Mouse (Mus musculus): ENCODE measurements around the gene Cdr2l. TPM values are rescaled to one million over a fixed set of nuclear protein-coding genes. Genes with fewer than 3 reads are reported as not detected.

Cdr2l gene
- total and polyA plus RNA-seq, 3 experiments = not detected

DNA sequence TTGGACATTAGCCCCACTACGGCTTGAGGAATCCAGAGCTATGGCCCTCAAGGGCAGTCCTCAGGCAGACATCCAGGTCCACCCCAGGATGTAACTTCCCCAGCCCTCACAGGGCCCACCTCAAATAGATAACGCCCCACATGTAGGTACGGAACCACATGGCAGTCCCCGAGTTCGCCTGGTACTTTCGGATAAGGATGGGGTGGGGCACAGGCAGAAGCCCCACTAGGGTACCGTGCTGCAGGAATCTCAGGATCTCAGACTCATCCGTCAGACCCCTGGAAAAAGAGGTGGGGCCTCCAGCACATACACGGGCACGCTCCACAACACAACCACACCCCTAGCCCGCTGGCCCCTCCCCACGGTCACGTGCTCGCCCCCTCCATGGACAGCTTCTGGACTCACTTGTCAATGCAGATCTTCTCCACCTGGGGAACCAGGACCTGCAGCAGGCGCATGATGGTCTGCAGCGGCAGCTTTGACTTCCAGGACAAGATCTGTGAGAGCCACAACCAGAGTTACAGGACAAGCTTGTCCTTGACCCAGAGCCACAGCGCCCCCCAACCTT, 33.0 kb upstream of the Cdr2l start:
- H3K27me3 ChIP-seq (replicated peaks) = peaks cover 98% of the 10 kb centered on the region
- no peak overlapping the region for H3K4me3 ChIP-seq (replicated peaks in 1 of 3; ENCODE audit: low read depth in 2 of 3, low read length in 2 of 3, poor library complexity in 1 of 3)
- H3K79me2 ChIP-seq (replicated peaks; ENCODE audit: control insufficient read depth, extremely low read depth, insufficient read depth, poor library complexity, severe bottlenecking) = no peaks in the 10 kb centered on the region
- in situ Hi-C loops (cut with MboI; ENCODE audit: low pct_ligation_motif_present, low pct_unique_long_range_greater_than_20kb, low sequenced_read_pairs) = no loop called here
- H3K9me3 ChIP-seq (replicated peaks; ENCODE audit: low read length) = peaks cover 5% of the 10 kb centered on the region
- no peak overlapping the region for H3K27ac ChIP-seq (ENCODE audit: insufficient read depth, low read depth)
- dilution Hi-C loops (cut with MboI; ENCODE audit: extremely low pct_ligation_motif_present, extremely low pct_unique_long_range_greater_than_20kb, low sequenced_read_pairs) = no loop called here
- no peak overlapping the region for H3K9ac ChIP-seq (ENCODE audit: insufficient read depth, low read depth)
- no peak overlapping the region for H3K4me2 ChIP-seq (ENCODE audit: insufficient read depth, low read depth, poor library complexity, severe bottlenecking)
- no peaks in the 10 kb centered on the region for H3K36me3 ChIP-seq (replicated peaks in 1 of 2; ENCODE audit: control insufficient read depth in 1 of 2, insufficient read depth in 1 of 2, low read length in 1 of 2)
- TF ChIP-seq BHLHE40 (IDR thresholded peaks at IDR 0.05; ENCODE audit: low read depth, low read length) (peak; percentile 37; the same call in 1 of the 2 replicates), USF1 (IDR thresholded peaks at IDR 0.05; ENCODE audit: low read depth, low read length) (peak; percentile 45), ZNF384 (IDR thresholded peaks at IDR 0.05; ENCODE audit: low read depth, low read length) (no peak)
- no peak for DNase-seq (ENCODE audit: extremely low read depth)
- peaks cover 0 to 6% of the 10 kb centered on the region in 2 experiments; a peak in 1 of 4 replicates for H3K4me1 ChIP-seq (ENCODE audit: control insufficient read depth in 1 of 2, insufficient read depth in 2 of 2)

DNA sequence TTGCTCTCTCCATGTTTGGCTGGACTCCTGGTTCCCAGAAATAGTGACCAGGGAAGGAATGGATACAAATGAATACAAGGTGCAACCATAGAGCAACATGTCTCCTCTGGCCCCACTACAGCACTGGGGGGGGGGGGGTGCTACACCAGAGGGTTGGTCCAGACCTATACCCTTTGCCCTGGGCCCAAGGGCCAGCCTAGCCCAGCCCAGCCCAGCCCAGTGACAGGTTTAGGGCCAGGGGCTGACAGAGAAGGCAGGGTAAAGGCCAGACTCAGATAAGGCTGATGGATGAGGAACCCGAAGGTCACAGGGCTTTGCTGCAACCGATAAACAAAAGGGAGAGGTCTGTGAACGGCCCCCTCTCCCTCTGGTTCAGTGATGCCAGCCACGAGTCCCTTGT, 31.7 kb upstream of the Cdr2l start:
- in situ Hi-C loops (cut with MboI; ENCODE audit: low pct_ligation_motif_present, low pct_unique_long_range_greater_than_20kb, low sequenced_read_pairs) (loop anchor here (10.0 kb wide), 1 partner anchor 365 kb away; no protein-coding TSS in a partner anchor), dilution Hi-C loops (cut with MboI; ENCODE audit: extremely low pct_ligation_motif_present, extremely low pct_unique_long_range_greater_than_20kb, low sequenced_read_pairs) (no loop called here)
- Histone ChIP-seq H3K9ac (ENCODE audit: insufficient read depth, low read depth) (no peak overlapping the region), H3K4me2 (ENCODE audit: insufficient read depth, low read depth, poor library complexity, severe bottlenecking) (no peak overlapping the region), H3K79me2 (replicated peaks; ENCODE audit: control insufficient read depth, extremely low read depth, insufficient read depth, poor library complexity, severe bottlenecking) (no peaks in the 10 kb centered on the region), H3K4me3 (replicated peaks in 1 of 3; ENCODE audit: low read depth in 2 of 3, low read length in 2 of 3, poor library complexity in 1 of 3) (no peak overlapping the region), H3K9me3 (replicated peaks; ENCODE audit: low read length) (peaks cover 5% of the 10 kb centered on the region), H3K27me3 (replicated peaks) (peaks cover 92% of the 10 kb centered on the region), H3K4me1 (ENCODE audit: control insufficient read depth in 1 of 2, insufficient read depth in 2 of 2) (peaks cover 0 to 4% of the 10 kb centered on the region in 2 experiments; a peak in 2 of 4 replicates), H3K36me3 (replicated peaks in 1 of 2; ENCODE audit: control insufficient read depth in 1 of 2, insufficient read depth in 1 of 2, low read length in 1 of 2) (no peaks in the 10 kb centered on the region), H3K27ac (ENCODE audit: insufficient read depth, low read depth) (no peak overlapping the region)
- no peak for DNase-seq (ENCODE audit: extremely low read depth)
- TF ChIP-seq NRF1 (IDR thresholded peaks at IDR 0.05; ENCODE audit: low read depth, low read length) (no peak), PAX5 (IDR thresholded peaks at IDR 0.05; ENCODE audit: low read length) (no peak), BHLHE40 (IDR thresholded peaks at IDR 0.05; ENCODE audit: low read depth, low read length) (no peak), IRF4 (IDR thresholded peaks at IDR 0.05; ENCODE audit: low read depth, low read length) (no peak), MAFK (IDR thresholded peaks at IDR 0.05; ENCODE audit: insufficient replicate concordance, low read length) (no peak), E2F4 (IDR thresholded peaks at IDR 0.05; ENCODE audit: insufficient replicate concordance, low read depth, low read length) (no peak), KAT2A (IDR thresholded peaks at IDR 0.05; ENCODE audit: insufficient replicate concordance, low read length) (no peak), RAD21 (IDR thresholded peaks at IDR 0.05; ENCODE audit: low read depth, low read length) (no peak), ETS1 (conservative IDR thresholded peaks at IDR 0.05; ENCODE audit: low read depth, low read length) (no peak), SMC3 (IDR thresholded peaks at IDR 0.05; ENCODE audit: low read depth, low read length) (no peak), JUN (IDR thresholded peaks at IDR 0.05; ENCODE audit: insufficient read depth, low read depth, low read length) (no peak), EP300 (IDR thresholded peaks at IDR 0.05; ENCODE audit: low read length) (no peak), CHD2 (IDR thresholded peaks at IDR 0.05; ENCODE audit: low read length) (no peak), CTCF (conservative IDR thresholded peaks at IDR 0.05 in 1 of 2, IDR thresholded peaks at IDR 0.05 in 1 of 2; ENCODE audit: low read depth in 2 of 2, low read length in 2 of 2) (no peak), USF1 (IDR thresholded peaks at IDR 0.05; ENCODE audit: low read depth, low read length) (no peak), MAZ (IDR thresholded peaks at IDR 0.05; ENCODE audit: low read depth, low read length) (no peak), POLR2A (IDR thresholded peaks at IDR 0.05; ENCODE audit: low read depth, low read length) (no peak), SIN3A (IDR thresholded peaks at IDR 0.05; ENCODE audit: low read length) (no peak), NELFE (IDR thresholded peaks at IDR 0.05; ENCODE audit: low read depth, low read length) (no peak)
